Mouse (Mus musculus): ENCODE measurements at regions not wholly inside any gene's neighbourhood (a gene's known extent, or its start where the extent isn't known, plus 50 kb on each side); places are given as distances from the start of the nearest gene placed in this dataset.
"Not testable (repeated sequence)": the region's sequence is repeated elsewhere in the genome, so short reads cannot be mapped to it uniquely, and the experiment has no call there.

DNA sequence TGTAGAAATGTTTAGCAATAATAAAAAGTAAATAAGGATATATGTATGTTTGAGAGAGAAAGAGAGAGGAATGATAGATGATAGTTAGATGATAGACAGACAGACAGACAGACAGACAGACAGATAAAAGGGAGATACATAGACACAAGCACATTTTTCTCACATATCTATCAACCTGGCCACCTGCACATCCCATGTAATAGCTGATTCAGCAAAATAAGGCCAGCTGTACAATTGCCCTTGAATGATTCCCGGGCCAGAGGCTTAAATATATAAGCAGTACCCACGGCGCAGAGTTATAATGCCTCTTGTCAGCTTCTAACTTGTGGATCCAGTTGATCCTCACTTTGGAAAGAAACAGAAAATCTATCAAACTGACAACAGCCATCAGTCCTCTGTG lies 178.5 kb downstream of the Tmem114 start:
- intact Hi-C loops (cut with DNase I) = no loop called here
- no peak for DNase-seq (ENCODE audit: low spot score in 2 of 2)

DNA sequence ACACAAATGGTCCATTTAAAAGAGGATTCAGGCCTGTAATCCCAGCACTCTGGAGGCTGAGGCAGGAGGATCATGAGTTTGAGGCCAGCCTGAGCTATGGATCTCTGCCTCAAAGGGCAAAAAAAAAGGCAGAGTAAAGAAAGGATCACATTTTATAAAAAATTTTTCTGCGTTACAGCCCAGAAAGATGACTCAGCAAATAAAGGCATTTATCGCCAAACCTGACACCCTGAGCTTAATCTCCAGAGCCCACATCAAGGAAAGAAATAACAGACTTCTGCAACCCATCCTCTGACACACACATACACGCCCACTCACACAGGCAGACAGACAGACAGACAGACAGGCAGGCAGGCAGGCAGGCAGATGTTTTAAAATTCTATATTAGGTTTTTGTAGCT lies 179.3 kb downstream of the Tmem114 start:
- no peak for DNase-seq (ENCODE audit: low spot score in 2 of 2)
- intact Hi-C loops (cut with DNase I) = no loop called here

DNA sequence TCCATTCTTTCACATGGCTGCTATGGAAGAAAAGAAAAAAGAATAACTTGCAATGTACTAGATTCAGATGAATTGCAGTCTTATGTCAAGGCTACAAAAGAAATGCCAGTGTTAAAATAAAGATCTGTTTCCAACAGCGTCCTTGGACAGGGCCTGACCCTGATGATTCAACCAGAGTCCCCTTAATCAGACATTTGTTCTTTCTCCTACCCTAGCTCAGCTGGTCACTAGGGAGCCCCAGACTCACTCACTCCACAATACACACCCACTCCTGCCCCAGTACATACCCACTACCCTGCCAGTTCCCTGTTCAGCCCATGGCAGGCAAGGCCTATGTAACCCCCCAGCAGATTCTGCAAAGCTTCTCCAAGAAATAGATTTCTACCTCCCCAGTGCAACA lies 190.6 kb downstream of the Tmem114 start:
- intact Hi-C loops (cut with DNase I) = no loop called here
- DNase-seq (ENCODE audit: low spot score in 2 of 2) = no peak

DNA sequence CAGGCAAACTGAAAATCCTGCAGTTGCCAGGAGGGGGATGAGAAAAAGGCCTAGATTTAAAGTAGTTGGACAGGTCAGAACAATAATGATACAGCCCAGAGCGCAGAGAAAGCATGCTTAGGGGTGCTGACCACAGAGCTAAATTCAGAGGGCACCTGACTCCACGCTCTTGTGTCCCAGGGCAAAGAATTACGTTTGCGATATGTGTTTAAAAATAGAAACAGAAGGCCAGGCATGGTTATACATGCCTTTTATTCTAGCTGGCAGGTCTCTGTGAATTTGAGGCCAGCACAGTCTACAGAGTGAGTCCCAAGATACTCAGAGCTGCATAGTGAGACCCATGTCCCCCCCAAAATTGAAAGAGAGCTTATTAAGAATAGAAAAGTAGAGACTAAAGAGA lies 192.9 kb downstream of the Tmem114 start:
- DNase-seq (ENCODE audit: low spot score in 2 of 2) = no peak
- intact Hi-C loops (cut with DNase I) = no loop called here

DNA sequence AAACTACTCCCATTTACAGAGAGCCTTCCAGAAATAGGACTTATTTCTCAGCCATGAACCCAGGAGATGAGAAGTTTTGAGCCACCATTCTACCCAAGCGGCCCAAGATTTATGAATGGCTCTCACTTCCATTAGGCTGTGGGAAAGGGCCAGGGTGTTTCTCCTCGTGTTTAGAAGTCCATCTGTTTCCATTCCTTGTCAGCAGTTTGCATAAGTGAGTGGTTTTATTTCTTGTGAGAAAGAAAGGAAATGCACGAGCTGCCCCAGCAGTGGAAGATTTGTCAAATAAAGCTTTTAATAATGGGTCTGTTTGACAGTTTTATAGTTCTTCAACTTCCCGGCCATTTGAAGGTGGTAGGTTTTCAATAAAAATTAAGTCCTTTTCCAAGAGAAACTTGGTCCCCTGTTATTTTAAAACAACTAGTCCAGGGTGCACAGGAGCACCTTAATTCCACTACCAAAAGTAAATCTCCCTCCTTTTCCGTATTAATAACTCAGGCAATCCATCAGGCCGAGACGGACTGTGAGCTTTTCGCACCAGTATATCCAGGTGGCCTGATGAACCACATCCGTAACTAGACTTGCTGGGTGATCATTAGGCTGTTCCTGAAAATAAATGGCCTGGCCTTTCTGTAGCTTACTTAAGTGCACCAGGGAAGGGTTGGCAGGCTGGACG lies 201.2 kb downstream of the Tmem114 start:
- intact Hi-C loops (cut with DNase I) = no loop called here
- no peak for DNase-seq (ENCODE audit: low spot score in 2 of 2)

DNA sequence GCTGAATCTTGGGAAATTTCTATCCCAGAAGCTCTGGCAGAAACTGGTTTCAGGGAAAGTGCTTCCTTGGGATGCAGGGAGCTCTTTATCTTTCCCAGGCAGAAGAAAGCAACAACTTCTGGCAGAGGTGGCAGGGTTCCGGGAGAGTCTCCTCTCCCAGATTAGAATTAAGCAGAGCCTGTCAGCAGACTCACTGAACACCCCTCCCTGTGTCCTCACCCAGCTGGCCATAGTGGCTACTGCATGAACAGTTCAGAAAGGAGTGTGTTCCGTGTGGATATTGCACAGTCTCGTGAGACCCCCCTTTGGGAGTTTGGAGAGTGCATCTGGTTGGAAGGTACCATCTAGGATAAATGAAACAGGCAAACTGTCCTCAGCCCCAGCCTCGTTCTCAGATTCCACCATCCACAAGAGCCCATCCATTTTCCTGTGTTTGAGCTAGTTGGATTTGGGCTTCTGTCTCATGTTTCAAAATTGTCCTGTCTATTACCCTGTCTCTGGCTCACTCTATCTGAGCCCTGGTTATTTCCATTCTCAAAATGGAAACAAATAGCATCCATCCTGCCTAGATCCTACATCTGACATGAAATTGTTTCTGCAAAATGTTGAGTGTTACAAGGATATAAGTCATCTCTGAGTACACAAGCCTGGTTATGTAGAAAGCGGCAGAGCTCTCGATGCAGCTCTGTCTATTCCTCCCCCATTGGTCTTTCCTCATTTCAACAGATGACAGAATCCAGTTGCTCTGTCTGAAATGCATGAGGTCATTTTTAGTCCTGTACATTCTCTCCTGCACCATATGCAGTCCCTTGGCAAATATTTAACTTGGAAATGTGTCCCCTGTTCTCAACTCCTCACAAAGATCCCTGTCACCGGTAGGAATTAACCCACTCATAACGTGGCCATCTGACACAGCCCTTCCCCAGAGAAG lies 216.4 kb downstream of the Tmem114 start:
- intact Hi-C loops (cut with DNase I) = no loop called here
- no peak for DNase-seq (ENCODE audit: low spot score in 2 of 2)

DNA sequence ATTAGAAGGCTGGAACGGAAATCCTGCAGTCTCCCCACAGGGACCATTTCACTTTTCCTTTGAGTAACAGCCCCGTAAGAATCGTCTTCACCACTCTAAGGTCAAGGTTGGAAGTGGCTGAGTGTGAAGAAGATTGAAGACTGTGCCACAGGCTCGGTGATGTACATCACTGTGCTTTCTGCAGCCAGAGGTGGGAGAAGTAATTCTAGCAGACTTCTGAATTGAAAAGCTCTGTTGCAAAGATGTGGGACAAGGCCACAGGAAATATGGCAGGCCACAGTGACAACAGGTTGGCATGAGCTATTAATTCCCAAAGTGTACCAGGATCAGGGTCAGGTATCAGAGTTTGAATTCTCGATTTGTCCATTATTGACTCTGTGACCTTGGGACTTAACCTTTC lies 219.9 kb downstream of the Tmem114 start:
- intact Hi-C loops (cut with DNase I) = no loop called here
- no peak for DNase-seq (ENCODE audit: low spot score in 2 of 2)

DNA sequence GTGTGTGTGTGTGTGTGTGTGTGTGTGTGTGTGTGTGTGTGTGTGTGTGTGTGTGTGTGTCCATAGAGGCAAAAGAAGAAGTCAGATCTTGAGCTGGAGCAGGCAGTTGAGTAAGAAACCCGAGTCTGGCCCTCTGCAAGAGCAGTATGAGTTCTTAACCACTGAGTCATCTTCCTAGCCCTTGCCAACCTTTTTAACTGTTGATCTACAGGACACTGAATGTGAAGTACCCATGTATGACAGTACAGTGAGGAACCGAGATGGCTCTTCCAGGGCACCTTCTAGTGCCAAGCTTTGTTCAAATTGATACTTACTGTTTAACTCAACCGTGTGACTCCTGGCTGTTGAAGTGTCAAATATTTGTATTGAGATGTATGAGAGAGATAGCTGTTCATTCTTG lies 223.6 kb downstream of the Tmem114 start:
- intact Hi-C loops (cut with DNase I) = no loop called here
- DNase-seq (ENCODE audit: low spot score in 2 of 2) = no peak

DNA sequence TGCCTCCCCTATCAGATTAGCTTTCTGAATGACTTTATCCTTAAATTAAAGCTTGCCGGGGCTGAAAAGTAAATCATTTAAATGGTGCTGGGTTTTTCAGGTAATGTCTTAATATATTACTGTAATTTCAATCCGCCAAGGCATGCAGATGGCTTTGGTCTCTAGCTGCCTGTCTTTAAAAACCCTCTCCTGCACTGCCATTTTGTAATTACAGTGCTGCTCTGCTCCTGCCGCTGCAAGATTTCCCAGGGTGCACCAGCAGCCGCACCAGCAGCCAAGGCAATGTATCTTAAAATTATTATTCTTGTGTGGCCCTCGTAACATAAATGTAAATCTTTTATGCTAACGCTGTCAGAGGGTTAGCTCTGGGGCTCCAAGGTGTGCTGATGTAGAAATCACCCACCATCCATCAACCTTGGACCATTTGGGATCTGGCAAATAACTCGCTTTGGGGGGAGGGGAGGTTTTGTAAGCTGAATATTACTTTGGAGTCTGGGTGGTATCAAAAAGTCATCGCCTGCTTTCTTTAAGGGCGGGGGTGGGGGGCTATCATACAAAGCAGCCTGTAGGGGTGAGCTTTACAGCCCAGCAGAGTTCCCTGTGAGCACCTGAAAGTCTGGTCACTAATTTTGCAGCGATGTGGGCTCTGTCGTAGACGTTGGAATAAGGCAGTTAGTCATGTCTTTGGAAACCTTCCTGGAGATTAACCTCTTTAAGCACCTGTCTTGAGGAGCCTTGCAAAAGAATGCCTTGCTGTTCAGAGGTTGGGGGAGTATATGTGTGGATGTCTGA lies 226.0 kb downstream of the Tmem114 start:
- intact Hi-C loops (cut with DNase I) = no loop called here
- no peak for DNase-seq (ENCODE audit: low spot score in 2 of 2)

DNA sequence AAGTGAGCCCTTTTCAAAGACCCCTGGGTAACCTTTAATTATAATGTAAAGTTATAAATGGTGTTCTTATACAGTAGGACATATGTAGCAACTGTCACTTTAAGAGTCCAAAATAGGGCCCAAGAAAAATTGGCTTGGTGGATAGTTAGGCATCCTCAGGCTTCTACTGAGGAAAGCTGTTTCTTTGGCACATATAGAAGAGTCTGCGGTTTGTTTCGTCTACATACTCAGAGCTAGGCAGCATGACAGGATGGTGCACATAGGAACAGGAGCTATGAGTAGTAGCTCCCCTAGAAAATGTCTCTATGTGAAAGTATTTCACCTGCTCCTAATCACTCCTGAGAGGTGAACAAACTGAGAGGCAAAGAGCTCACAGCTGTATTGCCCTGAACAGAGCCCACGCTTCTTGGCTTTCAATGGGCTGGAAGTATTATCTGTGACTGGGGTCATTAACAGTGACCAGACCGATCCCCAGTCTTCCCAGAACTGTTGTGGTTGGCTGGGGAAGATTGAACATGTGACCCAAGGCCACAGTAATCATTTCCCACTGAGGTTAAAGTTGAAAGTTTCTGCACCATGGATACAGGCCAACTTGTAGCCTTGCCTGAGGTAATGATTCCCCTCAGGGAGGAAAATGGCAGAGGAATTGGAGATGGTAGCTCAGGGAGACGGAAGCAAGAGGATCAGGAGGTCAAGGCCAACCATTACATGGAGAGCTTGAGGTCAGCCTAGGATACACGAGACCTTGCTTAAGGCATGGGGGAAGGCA lies 235.3 kb downstream of the Tmem114 start:
- intact Hi-C loops (cut with DNase I) = no loop called here
- no peak for DNase-seq (ENCODE audit: low spot score in 2 of 2)

DNA sequence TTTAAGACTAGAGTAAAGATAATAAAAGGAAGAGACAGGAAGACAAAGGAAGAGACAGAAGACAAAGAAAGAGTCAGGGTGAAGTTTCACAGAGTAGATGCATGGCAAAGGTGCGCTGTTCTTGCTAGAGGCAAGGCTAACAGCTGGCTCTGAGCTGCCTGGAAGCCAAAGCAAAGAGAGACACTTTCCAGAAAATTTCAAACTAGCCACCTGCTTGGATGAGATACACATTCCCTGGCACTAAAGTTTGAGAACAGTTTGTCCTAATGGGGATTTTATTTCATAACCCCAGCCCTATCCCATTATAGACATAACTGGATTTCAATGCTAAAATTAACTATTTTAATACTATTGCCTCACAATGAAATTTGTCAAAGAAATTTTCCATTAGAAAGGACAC lies 235.9 kb downstream of the Tmem114 start:
- no peak for DNase-seq (ENCODE audit: low spot score in 2 of 2)
- intact Hi-C loops (cut with DNase I) = no loop called here

DNA sequence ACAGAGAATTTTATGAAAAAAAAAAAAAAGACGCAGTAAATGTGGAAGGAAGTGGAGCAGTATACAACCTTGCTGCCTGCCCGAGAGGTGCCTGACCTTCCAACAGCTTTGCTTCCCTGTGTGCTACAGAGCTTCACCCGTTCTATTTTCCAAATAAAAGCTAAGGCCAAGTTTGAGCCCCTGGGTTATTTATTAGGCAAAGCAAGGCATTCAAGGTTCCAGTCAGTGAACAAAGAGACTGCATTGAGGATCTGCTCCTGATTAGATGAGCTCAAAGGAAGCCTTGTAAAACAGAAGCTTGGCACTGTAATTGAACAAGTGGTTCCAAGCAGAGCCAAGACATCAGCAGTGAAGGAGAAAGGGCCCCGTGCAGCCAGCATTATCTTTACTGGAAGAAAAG lies 236.4 kb downstream of the Tmem114 start:
- DNase-seq (ENCODE audit: low spot score in 2 of 2) = no peak
- intact Hi-C loops (cut with DNase I) = no loop called here

DNA sequence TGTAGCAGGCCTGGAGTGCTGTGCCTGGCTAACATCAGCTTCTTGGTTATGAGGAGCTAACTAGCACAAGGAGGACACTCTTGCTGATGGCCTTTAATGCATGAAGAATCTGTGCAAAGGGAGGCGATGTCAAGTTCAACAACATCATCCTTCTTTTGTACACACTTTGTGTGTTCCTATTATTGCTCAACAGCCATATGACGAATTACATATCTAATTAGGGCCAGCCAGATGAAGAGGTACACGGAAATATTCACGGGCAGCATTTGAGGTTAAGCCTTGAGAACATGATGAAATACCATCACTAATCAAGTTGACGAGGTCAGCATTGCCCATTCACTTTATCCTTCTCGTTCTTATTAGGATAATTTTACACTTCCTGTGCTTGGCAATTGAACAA lies 240.2 kb downstream of the Tmem114 start:
- intact Hi-C loops (cut with DNase I) = no loop called here

DNA sequence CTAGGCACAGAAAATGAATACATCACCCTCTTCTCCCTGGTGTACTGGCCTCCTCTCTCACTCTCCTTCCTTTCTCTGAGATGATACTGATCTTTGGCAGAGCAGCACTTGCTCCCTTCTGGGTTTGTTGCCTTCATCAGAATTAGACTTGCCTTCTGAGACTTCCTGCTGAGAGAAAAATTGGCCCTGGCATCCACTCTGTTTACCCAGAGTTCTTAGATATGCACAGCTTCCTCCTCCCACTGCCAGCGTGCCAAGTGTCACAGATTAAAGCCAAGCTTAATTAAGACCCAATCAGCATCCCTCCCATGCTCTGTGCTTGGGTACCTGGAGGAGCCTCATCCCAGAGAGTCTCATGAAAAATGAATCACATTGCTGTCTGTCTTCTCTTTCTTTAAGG lies 246.0 kb downstream of the Tmem114 start:
- DNase-seq (ENCODE audit: low spot score in 2 of 2) = peak in 1 of 2 experiments; percentile 6
- intact Hi-C loops (cut with DNase I) = no loop called here

More for the DNA sequence above, 240.2 kb downstream of the Tmem114 start:
- no peak for DNase-seq (ENCODE audit: low spot score in 2 of 2)

DNA sequence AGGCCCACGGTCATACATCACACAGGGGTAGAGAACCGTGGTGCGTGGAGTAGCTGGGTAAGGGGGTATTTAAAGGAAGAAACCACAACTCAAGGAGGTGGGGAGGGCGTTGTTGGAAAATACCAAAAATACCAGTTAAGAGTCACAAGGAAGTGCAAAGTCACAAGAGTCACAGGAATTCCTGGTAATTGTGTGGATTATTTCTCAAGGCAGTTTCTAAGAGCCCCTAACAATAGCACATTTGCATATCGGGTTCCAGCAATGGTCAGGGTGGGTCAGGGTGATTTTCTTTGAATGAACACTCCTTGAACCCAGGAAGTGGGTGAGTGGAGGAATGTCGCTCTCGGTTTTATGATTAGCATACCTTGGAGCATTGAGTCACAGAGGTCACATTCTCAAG lies 247.7 kb downstream of the Tmem114 start:
- intact Hi-C loops (cut with DNase I); DNase-seq (ENCODE audit: low spot score in 2 of 2): not testable (repeated sequence)

DNA sequence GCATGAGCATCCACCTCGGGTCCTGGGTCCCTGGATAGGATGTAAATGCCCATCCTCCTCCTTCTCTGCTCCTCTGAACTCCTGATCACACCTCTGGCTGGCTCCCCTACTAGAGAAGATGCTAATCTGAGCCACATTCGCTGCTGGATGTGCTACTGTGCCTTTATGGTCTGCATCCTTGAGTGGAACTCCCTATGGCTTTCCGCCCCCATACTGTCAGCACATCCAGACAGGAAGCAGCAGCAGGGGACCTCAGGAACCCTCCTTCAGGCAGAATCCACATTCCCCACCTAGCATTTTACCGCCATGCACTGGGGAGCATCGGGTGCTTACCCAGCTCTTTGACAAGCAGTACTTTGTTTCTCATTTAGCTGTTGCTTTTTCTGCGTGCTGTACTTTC lies 248.8 kb downstream of the Tmem114 start:
- intact Hi-C loops (cut with DNase I) = no loop called here
- no peak for DNase-seq (ENCODE audit: low spot score in 2 of 2)

Data from left cerebral cortex, postnatal 25 days (tissue).